Mouse (Mus musculus) thymus, postnatal 0 days (tissue): ENCODE results near the gene Rbfox1. TPM values are rescaled to one million over a fixed set of nuclear protein-coding genes. Genes with fewer than 3 reads are reported as not detected.

Experiments used
- DNase-seq: peaks from one replicate; pipeline ENCODE4 v3.0.0-alpha.2; 2015; ENCODE audit warnings: low spot score
- polyA plus RNA-seq: library from polyadenylated mRNA; unstranded; fragments of >200 nt; fragmentation: Nextera tagmentation; extraction: Ambion mirVana; gene quantifications from 2 replicates; pipeline ENCODE4 v1.2.1, GENCODE M21; 2015

Rbfox1 gene
- polyA plus RNA-seq, 1 experiment from 2014 or later, result 3.2 TPM

GRCm38 (mm10) chr16:7139480-7139879 is 1254.3 kb downstream of the Rbfox1 start:
- DNase-seq, result no peak

GRCm38 (mm10) chr16:7140909-7141308 is 1255.8 kb downstream of the Rbfox1 start:
- no peak for DNase-seq

GRCm38 (mm10) chr16:7145505-7145904 is 1260.3 kb downstream of the Rbfox1 start:
- DNase-seq, result no peak

- DNase-seq, result no peak
Measured at GRCm38 (mm10) chr16:7146454-7146853, 1261.3 kb downstream of the Rbfox1 start.

- no peak for DNase-seq
Measured at GRCm38 (mm10) chr16:7147884-7148283, 1262.7 kb downstream of the Rbfox1 start.

- no peak for DNase-seq
Measured at GRCm38 (mm10) chr16:7149106-7149899, 1264.1 kb downstream of the Rbfox1 start.

- no peak for DNase-seq
Measured at GRCm38 (mm10) chr16:7150201-7150791, 1265.1 kb downstream of the Rbfox1 start.

GRCm38 (mm10) chr16:7152401-7152800 is 1267.2 kb downstream of the Rbfox1 start:
- DNase-seq, result no peak

- DNase-seq, result no peak
Measured at GRCm38 (mm10) chr16:7154671-7155070, 1269.5 kb downstream of the Rbfox1 start.

GRCm38 (mm10) chr16:7158856-7159826 is 1274.0 kb downstream of the Rbfox1 start:
- DNase-seq, result no peak

- DNase-seq, result no peak
Measured at GRCm38 (mm10) chr16:7159827-7160217, 1274.7 kb downstream of the Rbfox1 start.

GRCm38 (mm10) chr16:7162168-7162567 is 1277.0 kb downstream of the Rbfox1 start:
- no peak for DNase-seq

- no peak for DNase-seq
Measured at GRCm38 (mm10) chr16:7163688-7164087, 1278.5 kb downstream of the Rbfox1 start.

- DNase-seq, result no peak
Measured at GRCm38 (mm10) chr16:7164153-7164737, 1279.1 kb downstream of the Rbfox1 start.

GRCm38 (mm10) chr16:7175960-7176359 is 1290.8 kb downstream of the Rbfox1 start:
- DNase-seq, result no peak

- no peak for DNase-seq
Measured at GRCm38 (mm10) chr16:7187788-7188187, 1302.6 kb downstream of the Rbfox1 start.

- DNase-seq, result no peak
Measured at GRCm38 (mm10) chr16:7193535-7193934, 1308.4 kb downstream of the Rbfox1 start.

GRCm38 (mm10) chr16:7197953-7198352 is 1312.8 kb downstream of the Rbfox1 start:
- no peak for DNase-seq

GRCm38 (mm10) chr16:7200239-7200638 is 1315.1 kb downstream of the Rbfox1 start:
- DNase-seq, result no peak

- no peak for DNase-seq
Measured at GRCm38 (mm10) chr16:7201816-7202215, 1316.7 kb downstream of the Rbfox1 start.
